Mouse (Mus musculus) limb, embryonic 14.5 days (tissue): ENCODE measurements around the gene Atp5mpl. TPM values are rescaled to one million over a fixed set of nuclear protein-coding genes. Genes with fewer than 3 reads are reported as not detected.

Source experiments
- ATAC-seq: fragments of 200-750 bp; cut with Nextera tagmentation; 2 replicates; pipeline ENCODE4 v1.8.0; 2017; ENCODE audit warnings: low read depth, moderate number of reproducible peaks, moderate TSS enrichment; ENCODE audit not compliant: low FRiP score
- DNase-seq: peaks from one replicate; pipeline ENCODE4 v3.0.0-alpha.2; 2015; ENCODE audit warnings: low spot score
- H3K27ac ChIP-seq: fragments of 300-500 bp; sonication (generic); replicated peaks from 2 replicates; pipeline ENCODE4 v1.5.1; 2014; ENCODE audit warnings: low read depth, mild to moderate bottlenecking, low read length, moderate library complexity, mixed read lengths
- H3K27me3 ChIP-seq: fragments of 300-500 bp; sonication (generic); 2 replicates; pipeline ENCODE4 v1.6.1; 2014; ENCODE audit warnings: low read length, mixed read lengths; ENCODE audit not compliant: control insufficient read depth, insufficient read depth
- H3K36me3 ChIP-seq: fragments of 300-500 bp; sonication (generic); 2 replicates; pipeline ENCODE4 v1.6.1; 2014; ENCODE audit warnings: mild to moderate bottlenecking, low read length, moderate library complexity, mixed read lengths; ENCODE audit not compliant: control insufficient read depth, insufficient read depth
- H3K4me1 ChIP-seq: fragments of 300-500 bp; sonication (generic); 2 replicates; pipeline ENCODE4 v1.6.1; 2014; ENCODE audit warnings: antibody characterized with exemption, low read length, mixed read lengths; ENCODE audit not compliant: control insufficient read depth, insufficient read depth
- H3K4me2 ChIP-seq: fragments of 300-500 bp; sonication (generic); replicated peaks from 2 replicates; pipeline ENCODE4 v1.6.1; 2014; ENCODE audit warnings: low read depth, mild to moderate bottlenecking, low read length, moderate library complexity; ENCODE audit not compliant: severe bottlenecking
- H3K4me3 ChIP-seq: fragments of 300-500 bp; sonication (generic); replicated peaks from 2 replicates; pipeline ENCODE4 v1.5.1; 2014; ENCODE audit warnings: low read length
- H3K9ac ChIP-seq: fragments of 300-500 bp; sonication (generic); 2 replicates; pipeline ENCODE4 v1.6.1; 2014; ENCODE audit warnings: mild to moderate bottlenecking, low read depth, low read length, moderate library complexity; ENCODE audit not compliant: severe bottlenecking
- H3K9me3 ChIP-seq: fragments of 300-500 bp; sonication (generic); 2 replicates; pipeline ENCODE4 v1.6.1; 2016; ENCODE audit warnings: low read length; ENCODE audit not compliant: control insufficient read depth
- POLR2A ChIP-seq: fragments of 200-500 bp; IDR thresholded peaks from 2 replicates; pipeline ENCODE4 v1.8.0; 2012; ENCODE audit warnings: inconsistent platforms, mild to moderate bottlenecking, moderate library complexity, borderline replicate concordance; ENCODE audit not compliant: insufficient read depth, insufficient read length; ENCODE audit errors: extremely low read depth
- WGBS: fragments of 180-500 bp; shearing (Covaris S2); extraction: QIAGEN DNeasy Blood & Tissue Kit; methylation state at CpG from one replicate; pipeline ENCODE4 v1.1.7; 2014; 5-methylcytosine and 5-hydroxymethylcytosine counted together
- polyA plus RNA-seq, 2 experiments: library from polyadenylated mRNA; depleted of rRNA in 1 of 2; stranded (reverse) in 1 of 2; unstranded in 1 of 2; fragments of >200 nt; fragmentation: Nextera tagmentation in 1 of 2; extraction: Ambion mirVana in 1 of 2; gene quantifications; 2 replicates each; pipeline versions ENCODE4 v1.2.1 to v1.2.3; 2012 to 2014

Atp5mpl gene
- polyA plus RNA-seq, 2 experiments: 174 to 677 TPM

GRCm38 (mm10) chr12:111970085-111970484, 3.3 kb upstream of the Atp5mpl start:
- no peak for ATAC-seq
- WGBS: 80% methylated on average over 4 of the region's 4 CpGs
- Histone ChIP-seq H3K9ac (no peak overlapping the region), H3K9me3 (no peaks in the 10 kb centered on the region), H3K36me3 (no peaks in the 10 kb centered on the region), H3K4me3 (no peak overlapping the region), H3K4me2 (no peak overlapping the region), H3K27me3 (no peaks in the 10 kb centered on the region), H3K4me1 (peaks cover 6% of the 10 kb centered on the region), H3K27ac (no peak overlapping the region)
- no peak for DNase-seq
- no peak for TF ChIP-seq POLR2A

GRCm38 (mm10) chr12:111963339-111963738, 3.4 kb downstream of the Atp5mpl start:
- Histone ChIP-seq H3K4me2 (no peak overlapping the region), H3K9me3 (no peaks in the 10 kb centered on the region), H3K36me3 (peaks cover 35% of the 10 kb centered on the region), H3K27ac (no peak overlapping the region), H3K4me1 (peaks cover 6% of the 10 kb centered on the region), H3K9ac (no peak overlapping the region), H3K27me3 (no peaks in the 10 kb centered on the region), H3K4me3 (no peak overlapping the region)
- WGBS: 91% methylated on average over 5 of the region's 5 CpGs
- no peak for DNase-seq
- TF ChIP-seq POLR2A: no peak
- ATAC-seq: no peak

DNA sequence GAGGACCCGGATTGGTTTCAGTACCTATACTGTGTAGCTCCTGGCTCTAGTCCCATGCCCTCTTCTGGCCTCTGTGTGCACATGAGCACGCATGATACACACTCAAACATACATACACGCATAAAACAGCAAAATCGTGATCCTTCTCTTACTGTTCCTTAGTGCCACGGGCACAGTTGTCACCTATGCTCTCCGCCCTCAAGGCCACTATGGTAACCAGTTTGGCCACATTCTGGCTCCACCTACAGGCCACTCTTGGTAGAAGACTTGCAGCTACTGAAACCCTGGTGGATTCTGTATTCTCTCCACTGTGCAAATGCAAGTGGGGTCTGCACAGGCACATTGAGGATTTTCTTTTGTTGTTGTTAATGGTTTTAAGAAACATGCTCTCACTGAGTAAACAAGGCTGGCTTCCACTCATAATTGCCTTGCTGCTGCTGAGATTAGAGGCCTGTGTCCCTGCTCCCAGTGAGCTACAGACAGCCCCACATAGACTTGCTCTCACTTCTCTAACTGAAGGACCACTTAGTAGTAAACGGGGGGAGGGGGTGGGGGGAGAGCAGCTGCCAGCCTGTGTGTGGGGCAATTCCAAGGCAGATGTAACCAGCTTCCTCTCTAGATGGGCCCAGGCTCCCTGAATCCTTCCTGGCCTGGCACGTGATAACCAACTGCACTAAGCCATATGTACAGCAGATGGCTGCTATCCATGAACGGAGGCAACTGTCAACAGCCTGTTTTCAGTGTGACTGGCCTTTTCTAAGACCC, 8.5 kb downstream of the Atp5mpl start:
- Histone ChIP-seq H3K9ac (no peak overlapping the region), H3K36me3 (peaks cover 35% of the 10 kb centered on the region), H3K4me1 (no peaks in the 10 kb centered on the region), H3K9me3 (no peaks in the 10 kb centered on the region), H3K4me3 (no peak overlapping the region), H3K27me3 (no peaks in the 10 kb centered on the region), H3K27ac (no peak overlapping the region), H3K4me2 (no peak overlapping the region)
- ATAC-seq (peak; percentile 74), DNase-seq (peak; percentile 76)
- TF ChIP-seq POLR2A: no peak
- 36% methylated on average over 9 of the region's 9 CpGs for WGBS

DNA sequence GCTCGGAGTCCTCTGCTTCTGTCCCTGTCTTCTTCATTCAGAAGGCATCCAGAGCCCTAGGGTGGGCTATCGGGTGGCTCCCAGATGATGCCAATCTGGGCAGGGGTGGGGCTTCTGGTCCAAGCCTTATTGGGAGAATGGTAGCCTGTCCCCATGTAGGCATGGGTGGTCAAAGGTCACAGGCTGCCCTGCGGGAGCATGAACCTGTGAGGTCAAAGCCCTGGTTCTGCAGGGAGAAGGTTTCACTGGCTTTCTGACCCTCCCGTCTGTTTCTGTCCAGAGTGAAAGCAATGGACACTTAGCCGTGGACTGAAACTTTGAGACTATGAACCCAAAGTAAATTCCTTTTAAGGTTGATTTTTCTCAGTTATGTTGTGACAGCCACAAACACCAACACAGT, 10.6 kb downstream of the Atp5mpl start:
- no peaks in the 10 kb centered on the region for H3K9me3 ChIP-seq
- no peak overlapping the region for H3K27ac ChIP-seq
- H3K9ac ChIP-seq: no peak overlapping the region
- no peaks in the 10 kb centered on the region for H3K27me3 ChIP-seq
- H3K36me3 ChIP-seq: peaks cover 19% of the 10 kb centered on the region
- ATAC-seq: no peak
- DNase-seq: no peak
- H3K4me1 ChIP-seq: 0 out of 2 replicates have a peak, but pooled peaks cover 5% of the 10 kb centered on the region
- TF ChIP-seq POLR2A: no peak
- H3K4me2 ChIP-seq: no peak overlapping the region
- 79% methylated on average over 5 of the region's 5 CpGs for WGBS
- no peak overlapping the region for H3K4me3 ChIP-seq

DNA sequence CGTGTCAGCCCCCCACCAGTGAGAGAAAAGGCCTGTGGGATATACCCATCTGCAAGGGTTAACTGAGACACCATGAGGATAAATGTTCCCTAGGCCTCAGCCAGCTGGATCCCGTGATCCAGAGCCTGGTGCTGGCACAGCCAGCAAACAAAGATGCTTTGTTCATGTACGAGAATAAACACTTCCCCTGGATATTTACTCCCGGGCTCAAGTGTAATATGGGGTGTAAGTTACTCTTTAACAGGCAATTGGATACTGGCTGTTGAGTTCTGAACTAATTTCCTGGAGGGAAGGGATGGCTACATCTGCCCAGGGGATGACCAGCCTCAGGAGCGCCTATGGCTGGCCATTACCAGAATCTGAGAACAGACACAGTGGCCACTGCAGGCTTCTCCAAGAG, 15.1 kb downstream of the Atp5mpl start:
- no peak overlapping the region for H3K9ac ChIP-seq
- 44% methylated on average over 5 of the region's 5 CpGs for WGBS
- H3K4me1 ChIP-seq: 0 out of 2 replicates have a peak, but pooled peaks cover 5% of the 10 kb centered on the region
- DNase-seq (no peak), ATAC-seq (no peak)
- no peak for TF ChIP-seq POLR2A
- H3K27ac ChIP-seq: no peak overlapping the region
- no peak overlapping the region for H3K4me2 ChIP-seq
- no peaks in the 10 kb centered on the region for H3K36me3 ChIP-seq
- no peaks in the 10 kb centered on the region for H3K9me3 ChIP-seq
- H3K27me3 ChIP-seq: no peaks in the 10 kb centered on the region
- H3K4me3 ChIP-seq: no peak overlapping the region

- WGBS: 70% methylated on average over 5 of the region's 5 CpGs
Observed at GRCm38 (mm10) chr12:111950486-111950885, 16.3 kb downstream of the Atp5mpl start.

More at GRCm38 (mm10) chr12:111950486-111950885, 16.3 kb downstream of the Atp5mpl start:
- Histone ChIP-seq H3K4me2 (no peak overlapping the region), H3K36me3 (no peaks in the 10 kb centered on the region), H3K4me1 (peaks cover 7% of the 10 kb centered on the region), H3K27ac (no peak overlapping the region), H3K9me3 (no peaks in the 10 kb centered on the region), H3K4me3 (no peak overlapping the region), H3K9ac (no peak overlapping the region), H3K27me3 (no peaks in the 10 kb centered on the region)
- ATAC-seq (no peak), DNase-seq (no peak)
- TF ChIP-seq POLR2A: no peak
